Mouse (Mus musculus) intestine, embryonic 14.5 days (tissue): ENCODE measurements at regions not wholly inside any gene's neighbourhood (a gene's known extent, or its start where the extent isn't known, plus 50 kb on each side); places are given as distances from the start of the nearest gene placed in this dataset.

Experiments used
- ATAC-seq: fragments of 200-750 bp; cut with Nextera tagmentation; replicated peaks from 2 replicates; pipeline ENCODE4 v1.8.0; 2017; ENCODE audit warnings: low read depth, moderate number of reproducible peaks, moderate TSS enrichment, moderate library complexity; ENCODE audit not compliant: low FRiP score, low TSS enrichment
- DNase-seq: peaks from one replicate; pipeline ENCODE4 v3.0.0-alpha.2; 2018; ENCODE audit warnings: low spot score
- H3K27ac ChIP-seq: fragments of 300-500 bp; sonication (generic); 2 replicates; pipeline ENCODE4 v1.5.1; 2014; ENCODE audit warnings: low read depth, mild to moderate bottlenecking, control low read depth
- H3K27me3 ChIP-seq: fragments of 300-500 bp; sonication (generic); replicated peaks from 2 replicates; pipeline ENCODE4 v1.6.1; 2014; ENCODE audit warnings: low read length, control low read depth; ENCODE audit not compliant: control insufficient read depth, insufficient read depth
- H3K36me3 ChIP-seq: fragments of 300-500 bp; sonication (generic); 2 replicates; pipeline ENCODE4 v1.6.1; 2014; ENCODE audit warnings: low read length, control low read depth; ENCODE audit not compliant: control insufficient read depth, insufficient read depth
- H3K4me1 ChIP-seq: fragments of 300-500 bp; sonication (generic); replicated peaks from 2 replicates; pipeline ENCODE4 v1.6.1; 2014; ENCODE audit warnings: low read length, control low read depth, mixed read lengths; ENCODE audit not compliant: control insufficient read depth, insufficient read depth
- H3K4me2 ChIP-seq: fragments of 300-500 bp; sonication (generic); 2 replicates; pipeline ENCODE4 v1.6.1; 2014; ENCODE audit warnings: low read length
- H3K4me3 ChIP-seq: fragments of 300-500 bp; sonication (generic); 2 replicates; pipeline ENCODE4 v1.5.1; 2014; ENCODE audit warnings: low read depth, low read length, control low read depth, mixed read lengths
- H3K9ac ChIP-seq: fragments of 300-500 bp; sonication (generic); 2 replicates; pipeline ENCODE4 v1.6.1; 2014; ENCODE audit warnings: mild to moderate bottlenecking, low read length
- H3K9me3 ChIP-seq: fragments of 300-500 bp; sonication (generic); 2 replicates; pipeline ENCODE4 v1.6.1; 2016; ENCODE audit warnings: low read length, control low read depth; ENCODE audit not compliant: control insufficient read depth
- WGBS: fragments of 180-500 bp; shearing (Covaris S2); extraction: QIAGEN DNeasy Blood & Tissue Kit; methylation state at CpG from one replicate; pipeline ENCODE4 v1.1.7; 2014; 5-methylcytosine and 5-hydroxymethylcytosine counted together

DNA sequence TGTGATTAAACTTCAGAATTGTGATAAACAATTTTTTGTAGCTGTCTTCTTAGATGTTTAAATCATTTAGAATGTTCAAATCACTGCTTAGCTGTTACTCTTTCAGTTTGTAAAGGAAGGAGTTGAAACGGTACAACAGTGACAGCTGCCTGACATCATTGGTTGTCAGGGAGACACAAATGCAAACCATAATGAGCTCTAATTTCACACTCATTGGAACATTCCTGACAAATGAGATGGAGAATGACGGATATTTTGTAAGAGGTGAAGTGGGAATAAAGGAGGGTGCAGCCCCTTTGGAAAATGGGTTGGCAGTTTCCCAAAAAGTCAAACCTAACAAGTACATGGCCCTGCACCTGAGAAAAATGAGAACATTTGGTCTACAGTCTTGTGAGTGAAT is 62.5 kb downstream of the Rad51ap2 start:
- Histone ChIP-seq H3K27me3 (no peaks in the 10 kb centered on the region), H3K9ac (no peak overlapping the region), H3K4me3 (no peak overlapping the region), H3K4me1 (no peaks in the 10 kb centered on the region), H3K4me2 (no peak overlapping the region), H3K27ac (no peak overlapping the region), H3K36me3 (no peaks in the 10 kb centered on the region), H3K9me3 (no peaks in the 10 kb centered on the region)
- whole genome bisulfite sequencing = 55% methylated on average over 2 of the region's 2 CpGs
- DNase-seq = no peak
- no peak for ATAC-seq

- no peak overlapping the region for H3K4me2 ChIP-seq
- ATAC-seq (no peak), DNase-seq (no peak)
- 81% methylated on average over 6 of the region's 6 CpGs for WGBS
- no peaks in the 10 kb centered on the region for H3K27me3 ChIP-seq
- no peak overlapping the region for H3K9ac ChIP-seq
- H3K4me1 ChIP-seq = no peaks in the 10 kb centered on the region
- H3K27ac ChIP-seq = no peak overlapping the region
- H3K4me3 ChIP-seq = no peak overlapping the region
- H3K9me3 ChIP-seq = no peaks in the 10 kb centered on the region
- no peaks in the 10 kb centered on the region for H3K36me3 ChIP-seq
These were observed 107.0 kb downstream of the Rad51ap2 start for GRCm38 (mm10) chr12:11562891-11563290.

DNA sequence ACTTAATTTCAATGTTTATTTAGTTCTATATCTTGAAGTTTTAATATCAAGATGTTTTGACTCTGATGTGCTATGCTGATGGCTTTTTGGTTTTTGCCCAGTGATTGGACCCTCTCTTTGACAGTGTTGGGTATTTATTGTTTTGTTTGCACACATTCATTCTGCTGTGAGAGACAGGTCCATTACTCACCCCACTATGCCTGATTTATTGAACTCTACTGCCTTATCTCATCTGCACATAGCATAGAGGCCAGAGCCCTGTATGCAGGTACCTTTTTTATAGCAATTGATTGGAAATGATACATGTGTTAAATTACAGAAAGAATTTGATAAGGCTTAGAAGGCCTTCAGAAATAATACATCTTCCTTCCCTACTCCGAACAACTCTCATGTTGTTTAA is 114.3 kb downstream of the Rad51ap2 start:
- 92% methylated on average over 1 of the region's 1 CpGs for WGBS
- no peaks in the 10 kb centered on the region for H3K9me3 ChIP-seq
- H3K27ac ChIP-seq = no peak overlapping the region
- no peak overlapping the region for H3K4me2 ChIP-seq
- no peak for ATAC-seq
- DNase-seq = no peak
- no peaks in the 10 kb centered on the region for H3K4me1 ChIP-seq
- no peak overlapping the region for H3K4me3 ChIP-seq
- no peaks in the 10 kb centered on the region for H3K27me3 ChIP-seq
- no peaks in the 10 kb centered on the region for H3K36me3 ChIP-seq
- no peak overlapping the region for H3K9ac ChIP-seq

DNA sequence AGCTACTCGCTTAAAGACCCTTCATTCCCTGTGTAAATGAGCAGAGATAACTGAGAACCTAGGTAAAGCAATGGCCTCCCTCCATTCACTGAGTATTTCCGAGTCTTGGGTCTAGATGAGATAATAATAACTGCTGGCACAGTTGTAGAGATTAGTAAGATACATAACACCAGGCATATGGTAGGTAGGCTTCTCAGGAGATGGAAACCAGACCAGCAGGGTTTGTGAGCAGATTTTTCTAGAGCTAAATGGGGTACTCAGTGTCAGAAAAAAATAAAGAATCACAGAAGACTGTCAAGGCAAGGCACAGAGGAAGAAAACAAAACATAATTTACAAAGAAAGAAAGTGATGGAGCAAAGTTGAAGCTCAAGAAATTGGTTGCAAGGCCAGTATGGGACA is 148.1 kb downstream of the Rad51ap2 start:
- Histone ChIP-seq H3K4me2 (no peak overlapping the region), H3K9ac (no peak overlapping the region), H3K9me3 (no peaks in the 10 kb centered on the region), H3K27me3 (no peaks in the 10 kb centered on the region), H3K27ac (no peak overlapping the region), H3K4me3 (no peak overlapping the region), H3K36me3 (no peaks in the 10 kb centered on the region), H3K4me1 (no peaks in the 10 kb centered on the region)
- 62% methylated on average over 2 of the region's 2 CpGs for WGBS
- no peak for ATAC-seq
- DNase-seq = no peak

GRCm38 (mm10) chr12:11608733-11609132 is 152.9 kb downstream of the Rad51ap2 start:
- Histone ChIP-seq H3K4me3 (no peak overlapping the region), H3K36me3 (no peaks in the 10 kb centered on the region), H3K9ac (no peak overlapping the region), H3K4me2 (no peak overlapping the region), H3K4me1 (no peaks in the 10 kb centered on the region), H3K27me3 (no peaks in the 10 kb centered on the region), H3K27ac (no peak overlapping the region), H3K9me3 (no peaks in the 10 kb centered on the region)
- no peak for DNase-seq
- ATAC-seq = no peak

DNA sequence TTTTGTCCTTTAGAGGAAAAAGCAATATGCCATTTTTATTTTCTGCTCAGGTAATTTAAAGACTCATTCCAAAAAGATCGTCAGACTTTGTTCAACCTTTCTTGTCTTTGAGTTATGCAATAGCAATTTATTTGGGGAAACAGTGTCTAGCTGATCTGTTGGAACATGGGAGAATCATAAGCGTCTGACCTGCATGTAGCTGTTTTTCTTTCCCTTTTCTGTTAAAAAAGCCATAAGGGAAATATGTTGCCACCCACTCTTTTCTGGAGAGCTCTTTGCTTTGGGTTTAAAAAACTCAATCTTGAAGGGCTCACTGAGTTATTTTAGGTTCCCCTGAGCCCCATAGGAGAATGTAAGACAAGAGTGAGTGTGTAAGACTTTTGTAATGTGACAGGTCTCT is 155.8 kb downstream of the Rad51ap2 start:
- H3K9ac ChIP-seq = no peak overlapping the region
- no peaks in the 10 kb centered on the region for H3K27me3 ChIP-seq
- no peaks in the 10 kb centered on the region for H3K36me3 ChIP-seq
- no peak overlapping the region for H3K27ac ChIP-seq
- 88% methylated on average over 2 of the region's 2 CpGs for WGBS
- DNase-seq = no peak
- no peaks in the 10 kb centered on the region for H3K9me3 ChIP-seq
- no peak overlapping the region for H3K4me3 ChIP-seq
- H3K4me2 ChIP-seq = no peak overlapping the region
- no peak for ATAC-seq
- H3K4me1 ChIP-seq = no peaks in the 10 kb centered on the region

DNA sequence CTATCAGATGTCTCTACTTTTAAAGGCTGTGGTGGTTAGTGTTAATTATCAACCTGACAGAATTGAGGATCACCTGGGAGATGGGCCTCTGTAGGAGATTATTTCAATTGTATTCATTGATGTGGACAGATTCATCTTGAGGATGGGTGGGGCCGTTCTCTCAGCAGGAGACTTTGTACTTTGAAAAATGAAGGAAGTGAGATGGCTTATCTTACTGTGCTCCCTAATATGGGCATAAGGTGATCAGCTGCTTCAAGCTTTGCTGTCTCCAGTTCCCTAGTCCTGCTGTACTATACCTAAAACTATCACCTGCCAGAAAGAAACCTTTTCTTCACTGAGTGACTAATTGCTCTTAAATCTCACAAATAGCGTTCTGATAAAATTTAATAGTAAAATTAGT is 159.4 kb downstream of the Rad51ap2 start:
- H3K36me3 ChIP-seq = no peaks in the 10 kb centered on the region
- H3K4me2 ChIP-seq = no peak overlapping the region
- no peak overlapping the region for H3K4me3 ChIP-seq
- ATAC-seq (peak; percentile 75), DNase-seq (no peak)
- WGBS = 53% methylated on average over 2 of the region's 2 CpGs
- H3K27ac ChIP-seq = no peak overlapping the region
- no peaks in the 10 kb centered on the region for H3K27me3 ChIP-seq
- H3K9me3 ChIP-seq = no peaks in the 10 kb centered on the region
- no peaks in the 10 kb centered on the region for H3K4me1 ChIP-seq
- H3K9ac ChIP-seq = no peak overlapping the region

GRCm38 (mm10) chr12:11623561-11623960 is 167.7 kb downstream of the Rad51ap2 start:
- Histone ChIP-seq H3K9ac (no peak overlapping the region), H3K4me3 (no peak overlapping the region), H3K4me2 (no peak overlapping the region), H3K27me3 (no peaks in the 10 kb centered on the region), H3K4me1 (no peaks in the 10 kb centered on the region), H3K9me3 (no peaks in the 10 kb centered on the region), H3K36me3 (no peaks in the 10 kb centered on the region), H3K27ac (no peak overlapping the region)
- WGBS = 70% methylated on average over 1 of the region's 1 CpGs
- no peak for DNase-seq
- 0 out of 2 replicates have a peak, but pooled peaks have one; percentile 40 for ATAC-seq

DNA sequence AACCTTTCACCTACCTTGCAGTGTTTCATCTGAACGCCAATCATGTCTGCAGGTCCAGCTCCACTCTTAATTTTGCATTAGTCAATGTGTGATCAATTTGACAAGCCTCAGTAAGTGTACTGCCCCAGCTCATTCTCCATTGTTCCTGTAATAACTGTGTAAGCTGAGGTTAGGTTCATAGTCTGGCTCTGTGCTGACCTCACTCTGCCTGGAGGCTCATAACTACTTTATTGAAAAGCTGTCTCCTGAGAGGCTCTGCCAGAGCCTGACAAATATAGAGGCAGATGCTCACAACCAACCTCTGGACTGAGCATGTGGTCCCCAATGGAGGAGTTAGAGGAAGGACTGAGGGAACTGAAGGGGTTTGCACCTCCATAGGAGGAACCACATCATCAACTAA is 174.3 kb downstream of the Rad51ap2 start:
- no peak overlapping the region for H3K27ac ChIP-seq
- no peaks in the 10 kb centered on the region for H3K36me3 ChIP-seq
- no peaks in the 10 kb centered on the region for H3K4me1 ChIP-seq
- no peaks in the 10 kb centered on the region for H3K9me3 ChIP-seq
- H3K4me3 ChIP-seq = no peak overlapping the region
- no peak overlapping the region for H3K9ac ChIP-seq
- no peaks in the 10 kb centered on the region for H3K27me3 ChIP-seq
- H3K4me2 ChIP-seq = no peak overlapping the region
- DNase-seq (no peak), ATAC-seq (no peak)
- WGBS = 97% methylated on average over 1 of the region's 1 CpGs
